Mouse (Mus musculus) myocyte (in vitro differentiated cells): ENCODE results near the gene Arfip1.

Experiments
- CEBPB ChIP-seq: IDR thresholded peaks from 2 replicates; pipeline ENCODE4 v1.6.1; 2011; ENCODE audit warnings: mild to moderate bottlenecking, moderate library complexity; ENCODE audit not compliant: poor library complexity, insufficient read depth, severe bottlenecking
- E2F4 ChIP-seq: IDR thresholded peaks from one replicate; pipeline ENCODE4 v1.6.1; 2011; ENCODE audit warnings: mild to moderate bottlenecking, control low read depth, moderate library complexity; ENCODE audit not compliant: insufficient read depth
- MAX ChIP-seq: IDR thresholded peaks from one replicate; pipeline ENCODE4 v1.6.1; 2011; ENCODE audit warnings: low read depth, mild to moderate bottlenecking, control low read depth
- MYOD1 ChIP-seq, 3 experiments: IDR thresholded peaks; one replicate each; pipeline ENCODE4 v1.6.1; 2011; ENCODE audit warnings: control low read depth in 2 of 3, low read depth in 2 of 3, mild to moderate bottlenecking in 2 of 3, moderate library complexity in 1 of 3; ENCODE audit not compliant: insufficient read length in 2 of 3, control insufficient read depth in 1 of 3
- MYOG ChIP-seq, 3 experiments: IDR thresholded peaks; one replicate each; pipeline ENCODE4 v1.6.1; 2011; ENCODE audit warnings: control low read depth in 2 of 3, low read depth in 2 of 3, mild to moderate bottlenecking in 2 of 3; ENCODE audit not compliant: insufficient read length in 2 of 3, control insufficient read depth in 1 of 3, insufficient read depth in 1 of 3
- POLR2A ChIP-seq: IDR thresholded peaks from one replicate; pipeline ENCODE4 v1.6.1; 2011; ENCODE audit warnings: low read depth, mild to moderate bottlenecking, control low read depth, moderate library complexity; ENCODE audit not compliant: insufficient read length
- POLR2AphosphoS2 ChIP-seq: IDR thresholded peaks from one replicate; pipeline ENCODE4 v1.6.1; 2011; ENCODE audit warnings: low read depth, control low read depth; ENCODE audit not compliant: insufficient read length
- REST ChIP-seq: IDR thresholded peaks from one replicate; pipeline ENCODE4 v1.6.1; 2011; ENCODE audit warnings: mild to moderate bottlenecking, control low read depth, moderate library complexity; ENCODE audit not compliant: insufficient read depth, insufficient read length
- TCF12 ChIP-seq: IDR thresholded peaks from one replicate; pipeline ENCODE4 v1.6.1; 2011; ENCODE audit warnings: mild to moderate bottlenecking, control low read depth; ENCODE audit not compliant: poor library complexity, insufficient read depth, severe bottlenecking
- TCF3 ChIP-seq: IDR thresholded peaks from one replicate; pipeline ENCODE4 v1.6.1; 2011; ENCODE audit warnings: low read depth, control low read depth; ENCODE audit not compliant: insufficient read length
- USF1 ChIP-seq: IDR thresholded peaks from one replicate; pipeline ENCODE4 v1.6.1; 2011; ENCODE audit warnings: low read depth, mild to moderate bottlenecking, control low read depth, moderate library complexity

- TF ChIP-seq CEBPB (no peak), POLR2A (no peak), MYOD1 (IDR thresholded peaks at IDR 0.05; ENCODE audit: control insufficient read depth in 1 of 3, insufficient read length in 2 of 3, low read depth in 2 of 3) (no peak), POLR2AphosphoS2 (no peak), E2F4 (no peak), USF1 (no peak), MAX (no peak), TCF12 (no peak), REST (no peak), MYOG (IDR thresholded peaks at IDR 0.05; ENCODE audit: control insufficient read depth in 1 of 3, insufficient read depth in 1 of 3, insufficient read length in 2 of 3, low read depth in 2 of 3) (no peak), TCF3 (no peak)
Measured at GRCm38 (mm10) chr3:84594894-84595676, 12.7 kb upstream of the Arfip1 start.
